Mouse (Mus musculus): Measurements from ENCODE around the gene Ccser1. TPM values are rescaled to one million over a fixed set of nuclear protein-coding genes. Genes with fewer than 3 reads are reported as not detected.
"Not testable (repeated sequence)": the region's sequence is repeated elsewhere in the genome, so short reads cannot be mapped to it uniquely, and the experiment has no call there.

The Ccser1 gene
- total RNA-seq, 4 experiments from 2014 or later = 3.6 to 7.3 (median 4.8) TPM

DNA sequence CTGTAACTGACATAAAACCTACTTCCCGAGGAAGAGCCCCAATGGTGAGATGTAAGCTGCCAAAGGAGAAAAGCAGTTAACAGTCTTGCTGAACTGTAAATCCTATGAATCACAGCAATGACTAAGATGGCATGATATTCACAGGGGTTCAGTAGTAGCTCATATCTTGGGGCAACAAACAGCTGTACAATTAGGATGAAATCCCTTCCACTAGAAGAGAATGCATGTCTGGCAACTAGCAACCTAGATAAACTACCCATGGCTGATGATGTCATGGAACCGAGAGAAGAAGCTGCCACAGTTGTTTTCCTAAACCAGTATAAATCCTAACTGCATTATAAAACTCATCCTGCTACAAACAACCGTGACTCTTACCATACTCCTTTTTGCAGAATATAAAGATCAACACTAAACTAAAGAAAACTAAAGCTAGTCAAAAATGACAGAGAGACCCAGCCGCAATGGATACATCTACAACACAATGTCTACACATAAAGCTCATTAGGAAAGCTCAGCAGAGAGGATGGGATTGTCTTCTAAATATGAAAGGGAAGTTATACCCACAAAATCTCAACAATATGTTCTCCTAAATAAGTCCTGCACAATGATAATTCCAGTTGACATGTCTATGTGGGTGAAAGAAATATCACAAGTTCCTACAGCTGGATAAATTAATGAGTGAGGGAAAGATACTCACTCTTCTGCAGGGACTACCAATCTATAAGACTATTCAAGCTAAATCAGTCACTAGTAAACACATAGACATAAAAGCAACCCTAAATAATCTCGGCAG, 550.2 kb downstream of the Ccser1 start:
- DNase-seq = no peak

DNA sequence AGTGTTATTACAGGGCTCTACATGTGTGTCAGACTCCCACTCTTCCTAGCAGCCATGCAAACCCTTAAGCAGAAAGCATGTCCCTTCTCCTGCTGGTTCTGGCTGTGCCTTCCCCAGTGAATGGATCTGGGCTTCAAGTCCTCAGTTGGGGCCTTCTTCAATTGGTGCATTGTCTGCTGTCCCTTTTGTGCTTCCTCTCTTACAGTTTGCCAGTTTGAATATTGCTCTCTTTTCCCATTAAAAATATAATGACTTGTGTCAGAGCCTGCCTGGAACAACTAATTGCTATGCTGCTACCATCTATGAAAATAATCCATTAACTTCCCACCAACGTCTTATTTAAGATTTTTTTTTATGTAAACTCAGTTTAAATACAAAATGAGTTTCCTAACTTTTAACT, 566.2 kb downstream of the Ccser1 start:
- no peak for DNase-seq

DNA sequence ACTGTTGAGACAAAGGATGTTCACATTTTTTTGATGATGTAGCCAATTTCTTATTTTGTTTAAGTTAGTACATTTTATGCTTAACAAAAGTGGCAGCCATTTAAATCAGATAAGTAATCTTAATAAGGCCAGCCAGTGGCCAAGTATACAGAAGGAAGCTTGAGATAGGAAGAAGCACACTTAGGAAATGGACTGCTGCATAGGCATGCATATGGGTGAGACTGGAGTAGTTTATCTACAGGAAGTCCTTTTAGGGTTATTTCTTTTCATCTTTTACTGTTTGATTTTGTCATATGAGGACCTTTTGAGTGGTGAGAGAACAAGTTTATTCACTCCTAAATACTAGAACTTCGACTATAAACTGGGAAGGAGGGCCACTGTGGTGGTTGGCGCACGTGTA, 582.0 kb downstream of the Ccser1 start:
- no peak for DNase-seq

DNA sequence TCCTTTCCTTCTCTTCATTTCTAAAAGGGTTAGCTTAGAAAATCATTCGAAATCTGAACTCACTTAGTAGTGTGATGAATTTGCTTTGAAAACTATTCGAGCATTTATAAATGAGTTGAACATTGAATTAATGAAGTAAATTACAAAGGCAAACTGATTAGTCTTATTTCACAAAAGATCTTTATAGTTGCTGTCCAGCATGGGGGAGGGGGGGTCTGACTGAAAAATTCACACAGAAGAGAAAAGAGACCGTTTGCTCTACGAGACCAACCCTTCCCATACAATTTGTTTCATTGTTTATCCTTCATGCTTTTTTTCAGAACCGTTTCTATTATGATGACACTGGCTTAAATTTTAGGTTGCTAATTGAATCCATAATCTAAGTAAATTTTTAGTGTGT, 583.3 kb downstream of the Ccser1 start:
- DNase-seq = no peak

DNA sequence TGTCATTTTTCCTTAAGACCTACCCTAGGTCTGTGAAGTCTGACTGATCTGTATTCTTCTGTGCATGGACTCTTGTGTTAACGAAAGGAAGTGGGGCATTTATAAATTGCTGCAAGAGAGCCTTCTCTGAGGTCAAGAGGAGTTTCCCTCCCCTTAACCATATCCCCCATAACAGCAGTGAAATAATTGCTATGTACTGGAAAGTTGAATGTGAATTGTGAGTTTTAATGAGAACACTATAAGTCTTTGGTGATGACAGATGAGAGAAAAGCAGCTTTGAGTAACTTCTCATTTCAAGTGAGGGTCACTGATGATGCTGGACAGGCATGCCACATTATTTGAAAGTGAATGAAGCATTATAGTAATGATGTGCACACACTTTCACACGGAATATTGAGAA, 585.7 kb downstream of the Ccser1 start:
- DNase-seq = no peak

DNA sequence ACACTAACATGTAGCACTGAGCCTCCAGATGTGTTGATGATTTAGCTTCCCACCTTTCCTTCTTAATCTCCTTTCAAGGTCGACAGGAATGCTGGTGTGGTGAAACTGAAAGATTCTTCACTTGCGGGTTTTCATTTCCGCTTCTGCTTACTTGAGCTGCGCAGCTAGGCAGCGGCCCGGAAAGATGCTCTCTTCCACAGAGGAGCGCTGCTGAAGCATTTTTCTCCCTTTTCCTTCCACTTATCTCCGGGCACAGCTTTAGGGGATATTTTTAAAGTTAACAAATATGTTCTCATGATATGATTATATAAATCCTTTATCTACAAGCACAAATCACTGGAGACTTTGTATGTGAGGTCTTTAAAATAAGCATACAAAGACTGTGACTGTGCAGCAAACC, 587.0 kb downstream of the Ccser1 start:
- DNase-seq = no peak

DNA sequence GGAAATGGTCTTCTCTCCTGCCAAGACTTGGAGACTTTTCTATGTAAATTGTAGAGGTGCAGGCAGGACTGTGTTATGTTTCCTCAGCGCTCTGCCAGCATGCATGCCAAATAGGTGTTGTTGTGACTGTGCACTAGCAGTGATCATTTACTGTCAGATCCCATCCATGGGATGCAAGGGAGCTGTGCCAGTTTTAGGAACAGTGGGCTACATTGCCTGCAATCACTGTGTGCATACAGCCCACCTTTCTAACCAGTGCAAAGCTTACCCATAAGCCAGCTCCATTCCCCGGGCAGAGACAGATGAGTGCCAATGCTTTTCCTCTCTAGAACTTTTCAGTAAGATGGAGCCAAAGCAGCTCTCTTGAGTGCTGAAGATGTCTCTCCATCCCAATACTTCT, 606.6 kb downstream of the Ccser1 start:
- no peak for DNase-seq

DNA sequence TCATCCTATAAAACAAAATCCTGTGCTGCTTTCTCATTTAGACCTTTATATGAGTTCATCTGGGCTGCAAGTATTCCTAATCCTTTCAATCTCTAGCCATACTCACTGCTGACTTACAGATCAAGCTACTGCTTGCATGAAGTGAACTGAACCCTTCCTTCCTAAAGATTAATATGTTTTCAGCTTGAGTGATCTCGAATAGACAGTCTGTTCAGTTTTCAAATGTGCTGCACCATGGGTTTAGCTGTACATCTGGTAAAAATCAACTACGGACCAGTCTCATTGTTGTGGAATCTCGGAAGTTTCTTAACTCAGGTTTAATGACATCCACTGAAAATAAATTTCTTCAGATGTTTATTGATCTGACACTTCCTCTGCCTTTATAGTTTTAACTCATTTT, 620.8 kb downstream of the Ccser1 start:
- no peak for DNase-seq

DNA sequence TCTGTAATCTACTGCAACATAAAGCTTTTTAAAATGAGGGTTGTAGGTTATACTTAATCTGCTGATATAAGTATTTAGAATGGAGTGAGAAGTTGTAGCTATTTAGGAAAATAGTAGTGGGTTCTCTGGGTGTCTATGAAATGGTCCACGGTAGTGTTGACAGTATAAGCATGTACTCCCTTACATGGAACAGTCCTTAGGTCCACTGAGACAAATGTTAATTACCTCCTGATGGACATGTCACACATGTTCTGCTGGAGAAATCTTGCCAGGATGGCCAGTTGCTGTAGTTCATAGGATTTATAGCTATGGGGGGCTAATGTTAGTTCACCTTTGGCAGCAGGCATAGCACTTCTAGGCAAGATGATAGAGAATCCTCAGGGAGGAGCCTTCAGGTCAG, 625.4 kb downstream of the Ccser1 start:
- DNase-seq = no peak

DNA sequence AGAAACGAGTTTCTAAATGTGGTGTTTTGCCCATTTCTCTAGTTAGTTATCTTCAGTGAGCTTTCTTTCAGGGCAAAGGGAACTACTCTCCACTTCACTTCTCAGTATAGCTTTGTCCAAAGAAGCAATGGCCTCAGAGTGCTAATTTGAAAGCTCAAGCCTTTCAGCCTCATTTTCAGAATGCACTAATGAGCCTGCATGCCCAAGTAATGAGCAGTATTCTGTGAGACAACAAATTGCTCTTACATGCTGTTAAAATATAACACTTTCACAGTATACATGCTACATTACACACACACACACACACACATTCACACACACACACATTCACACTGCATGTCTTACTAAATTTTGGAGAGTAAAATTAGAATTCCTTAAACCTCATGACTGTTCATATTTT, 637.6 kb downstream of the Ccser1 start:
- DNase-seq = no peak

DNA sequence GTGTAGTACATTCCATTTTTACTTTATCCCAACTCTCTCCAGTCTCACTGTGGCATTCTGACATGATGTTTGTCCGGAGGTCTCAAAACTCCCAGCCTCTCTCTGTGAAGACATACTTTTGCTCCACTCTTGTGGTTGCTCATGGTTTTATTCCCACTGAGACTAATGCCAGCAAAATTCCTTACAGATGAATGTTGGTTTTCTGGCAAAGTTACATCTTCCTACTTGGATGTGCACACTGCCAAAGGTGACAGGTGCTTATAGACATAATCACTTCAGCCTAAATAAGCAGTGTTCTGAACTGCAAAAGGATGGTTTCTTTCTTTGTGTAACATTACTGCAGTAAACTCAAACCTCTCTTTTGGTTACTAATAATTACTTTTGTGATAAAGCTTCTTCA, 696.2 kb downstream of the Ccser1 start:
- no peak for DNase-seq

DNA sequence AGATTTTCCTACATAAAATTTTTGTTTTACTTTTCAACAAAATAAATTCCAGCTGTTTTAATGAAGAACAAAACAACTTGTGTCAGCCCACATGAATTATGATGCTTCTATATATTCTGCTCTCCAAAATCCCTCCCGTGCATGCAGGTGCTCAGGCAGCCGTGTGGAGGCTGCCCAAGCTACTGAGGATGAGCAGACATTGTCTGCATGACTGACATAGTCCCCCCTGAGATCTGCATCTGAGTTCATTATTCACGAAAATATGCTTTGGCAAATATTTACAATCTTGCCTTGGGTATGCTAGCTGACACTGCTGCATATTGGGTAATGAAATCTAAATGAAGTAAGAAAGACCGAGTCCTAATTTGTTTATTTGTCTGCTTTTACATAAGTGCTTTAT, 718.1 kb downstream of the Ccser1 start:
- no peak for DNase-seq

DNA sequence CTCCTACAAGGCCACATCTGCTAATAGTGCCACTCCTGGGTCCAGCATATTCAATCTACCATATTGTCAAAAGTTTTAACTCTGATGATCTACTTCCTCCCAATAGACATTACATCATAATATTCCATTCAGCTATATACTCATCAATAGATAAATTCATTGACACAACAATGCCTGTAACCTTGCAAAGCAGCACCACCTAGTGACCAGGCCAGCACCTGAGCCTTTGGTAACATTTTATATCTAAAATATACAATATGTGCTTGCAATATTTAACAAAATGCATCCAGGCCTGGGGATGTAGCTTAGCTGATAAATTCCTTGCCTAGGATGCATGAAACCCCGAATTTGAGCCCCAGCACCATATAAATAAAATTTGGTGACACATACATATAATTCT, 722.6 kb downstream of the Ccser1 start:
- DNase-seq = no peak

DNA sequence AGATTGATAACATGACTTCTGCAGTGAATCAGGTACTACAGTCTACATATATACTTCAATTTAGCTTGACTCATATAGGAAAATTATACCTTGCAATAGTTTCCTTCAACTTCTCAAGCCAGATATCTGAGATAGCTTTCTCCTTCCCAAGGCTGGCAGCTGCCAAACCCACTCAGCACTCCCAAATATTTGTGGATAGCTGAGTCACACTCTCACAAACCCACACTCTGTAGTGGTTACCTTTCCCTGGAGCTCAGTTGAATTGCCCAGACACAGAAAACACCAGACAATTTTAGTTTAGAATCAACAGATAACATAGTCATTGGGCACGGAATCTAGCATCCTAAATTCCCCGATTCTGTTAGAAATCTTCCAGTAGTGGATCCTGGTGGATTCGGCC, 732.8 kb downstream of the Ccser1 start:
- DNase-seq = no peak

DNA sequence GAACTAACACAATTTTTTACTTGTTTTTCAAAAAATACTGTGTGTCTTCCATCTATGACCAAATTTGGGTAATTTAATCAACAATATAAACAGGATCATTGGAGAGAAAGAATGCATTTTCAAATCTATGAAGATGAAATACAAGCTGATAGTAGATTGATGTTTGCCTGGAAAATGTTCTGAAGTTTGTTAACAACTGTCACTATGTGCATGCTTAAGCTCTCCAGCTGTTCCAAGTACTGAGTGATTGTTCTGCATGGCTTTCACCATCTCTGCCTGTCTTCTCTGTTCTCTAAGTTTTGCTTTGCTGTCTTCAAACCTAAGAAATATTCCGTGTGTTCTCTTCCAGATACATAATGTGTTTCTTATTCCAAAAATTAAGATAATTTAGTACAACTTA, 751.5 kb downstream of the Ccser1 start:
- no peak for DNase-seq

DNA sequence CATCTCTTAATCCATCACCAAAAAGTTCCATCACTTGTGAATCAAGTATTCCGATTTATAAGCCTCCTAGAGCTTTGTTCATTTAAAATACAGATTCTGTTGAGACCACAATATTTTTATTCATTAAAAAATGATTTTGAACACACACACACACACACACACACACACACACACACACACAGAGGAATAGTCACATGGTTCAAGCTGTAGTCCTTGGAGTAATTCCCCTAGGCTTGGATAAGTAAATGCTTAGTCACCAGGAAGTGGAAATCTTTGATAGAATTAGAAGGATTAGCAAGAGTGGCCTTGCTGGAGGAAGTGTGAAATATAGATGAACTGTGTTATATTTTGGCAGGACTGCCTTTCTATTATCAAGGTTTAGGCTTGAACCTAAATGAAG, 756.5 kb downstream of the Ccser1 start:
- DNase-seq = no peak

DNA sequence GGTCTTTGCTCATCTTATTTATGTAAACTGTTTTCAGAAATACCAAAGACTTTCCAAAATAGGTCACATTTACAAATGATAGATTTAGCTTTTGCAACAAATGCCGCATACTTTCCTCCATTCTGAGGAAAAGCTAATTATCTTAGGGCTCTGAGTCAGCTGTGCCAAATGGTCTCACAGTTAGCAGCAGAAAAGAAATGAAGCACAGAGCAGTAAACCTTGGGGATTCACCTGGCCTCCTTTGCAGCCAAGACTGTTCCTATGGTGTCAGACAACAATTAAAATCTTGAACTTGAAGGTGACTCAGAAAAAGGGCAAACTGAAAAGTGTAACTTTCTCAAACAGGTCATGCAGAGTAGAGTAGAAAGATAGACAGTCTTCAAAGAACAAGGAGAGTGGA, 759.1 kb downstream of the Ccser1 start:
- no peak for DNase-seq

DNA sequence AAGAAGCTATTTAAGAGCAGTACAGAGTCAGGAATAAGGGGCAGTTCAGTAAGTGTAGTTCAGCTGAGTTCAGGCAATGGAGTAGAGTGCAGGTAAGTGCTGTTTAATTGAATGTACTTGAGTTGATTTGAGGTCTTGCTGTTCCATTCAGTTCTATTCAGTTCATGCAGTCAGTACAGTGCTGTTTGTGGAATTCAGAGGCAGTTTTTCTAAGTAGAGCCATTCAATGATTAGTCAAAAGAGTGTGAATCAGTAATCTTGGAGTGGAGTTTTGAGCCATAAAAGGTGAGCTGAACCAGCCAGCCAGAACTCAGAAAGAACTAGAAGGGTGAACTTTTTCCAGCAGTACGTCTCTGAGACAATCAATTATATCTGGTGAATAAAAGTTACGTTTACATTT, 773.6 kb downstream of the Ccser1 start:
- no peak for DNase-seq

DNA sequence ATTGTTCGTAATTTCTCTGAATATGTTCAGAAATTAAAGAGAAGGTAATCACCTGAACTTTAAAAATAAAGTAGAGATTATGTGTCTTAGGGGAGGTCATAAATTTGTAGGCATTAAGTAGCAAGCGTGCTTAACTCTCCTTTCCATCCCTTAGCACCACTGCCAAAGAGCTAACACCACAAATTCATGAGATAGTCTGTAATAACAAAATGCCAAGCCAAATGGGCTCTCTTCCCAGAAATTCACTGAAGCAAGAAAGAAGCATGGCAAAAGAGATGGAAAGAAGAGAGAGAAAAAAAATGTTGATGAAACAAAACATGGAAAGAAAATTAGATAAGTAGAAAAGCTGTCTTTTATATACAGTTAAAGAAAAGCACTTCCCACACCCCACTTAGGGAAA, 796.8 kb downstream of the Ccser1 start:
- DNase-seq = no peak

DNA sequence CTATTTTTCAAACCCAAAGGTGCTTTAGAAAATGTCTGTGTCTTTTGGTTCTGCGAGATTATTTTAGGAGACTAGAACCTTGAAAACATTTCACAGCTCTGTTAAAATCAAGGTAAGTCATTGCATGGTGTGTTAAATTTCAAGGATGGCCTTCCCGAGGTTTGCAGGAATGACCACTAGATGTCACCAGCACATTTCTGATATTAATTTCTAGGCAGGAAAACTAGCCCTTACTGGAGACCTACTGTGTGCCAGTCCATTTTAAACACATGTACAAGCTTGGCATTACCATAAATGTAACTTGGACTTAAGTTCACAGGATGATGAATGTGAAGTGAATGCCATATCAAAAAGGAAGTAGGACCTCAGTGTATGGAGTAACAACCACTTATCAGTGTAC, 798.3 kb downstream of the Ccser1 start:
- DNase-seq = no peak

DNA sequence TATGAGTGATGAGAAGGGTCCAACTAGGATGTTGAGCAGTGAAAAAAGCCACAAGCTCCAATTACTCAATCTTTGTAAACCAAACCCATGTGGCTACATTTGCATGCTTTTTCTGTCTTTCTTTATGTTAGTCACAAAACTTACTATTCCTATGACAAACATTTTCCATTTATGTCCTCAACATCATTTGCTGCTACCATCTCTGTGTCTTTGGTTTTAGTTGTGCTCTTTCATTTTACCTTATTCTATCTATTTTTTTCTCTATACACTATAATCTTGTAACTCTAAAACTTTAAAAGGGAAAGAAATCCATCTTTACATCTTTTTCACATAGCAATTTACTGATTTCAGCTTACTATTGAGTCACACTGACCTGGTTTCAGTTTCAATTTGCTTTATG, 834.2 kb downstream of the Ccser1 start:
- DNase-seq = no peak

DNA sequence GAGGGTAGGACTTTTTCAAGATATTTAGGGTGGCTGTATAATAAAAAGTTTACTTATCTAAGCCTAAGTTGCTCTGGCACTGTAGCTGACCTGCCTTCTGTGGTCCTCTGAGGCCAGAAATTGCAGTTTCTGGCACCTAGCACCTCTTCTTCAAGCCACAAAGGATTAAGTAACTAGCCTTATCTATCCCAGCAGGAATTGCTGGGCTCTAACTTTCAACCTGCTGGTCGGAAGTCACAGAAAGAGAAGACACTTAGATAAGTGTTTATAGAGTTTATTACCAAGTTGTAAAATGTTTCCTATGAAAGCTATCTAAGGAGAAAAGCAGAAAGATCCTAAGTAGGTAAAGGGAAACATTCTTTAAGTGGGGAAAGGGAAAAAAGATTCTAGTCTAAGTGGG, 864.3 kb downstream of the Ccser1 start:
- no peak for DNase-seq

DNA sequence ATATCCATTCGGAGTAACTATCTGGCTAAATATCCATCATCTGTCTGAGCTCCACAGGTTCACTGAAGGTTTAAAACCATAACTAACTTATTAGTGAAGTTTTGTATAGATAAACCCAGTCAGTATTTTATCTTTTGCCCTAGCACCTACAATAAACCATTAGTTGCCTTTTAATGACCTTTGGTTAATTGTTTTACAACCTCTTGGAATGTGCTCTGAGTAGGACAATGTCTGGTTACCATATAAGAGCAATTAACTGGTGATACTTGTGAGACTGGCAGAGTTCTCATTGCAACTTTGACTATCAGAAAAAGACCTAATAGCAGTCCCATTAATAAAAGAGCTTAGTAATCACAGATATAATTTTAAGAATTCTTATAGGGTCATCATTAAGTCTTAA, 864.9 kb downstream of the Ccser1 start:
- DNase-seq = not testable (repeated sequence)

DNA sequence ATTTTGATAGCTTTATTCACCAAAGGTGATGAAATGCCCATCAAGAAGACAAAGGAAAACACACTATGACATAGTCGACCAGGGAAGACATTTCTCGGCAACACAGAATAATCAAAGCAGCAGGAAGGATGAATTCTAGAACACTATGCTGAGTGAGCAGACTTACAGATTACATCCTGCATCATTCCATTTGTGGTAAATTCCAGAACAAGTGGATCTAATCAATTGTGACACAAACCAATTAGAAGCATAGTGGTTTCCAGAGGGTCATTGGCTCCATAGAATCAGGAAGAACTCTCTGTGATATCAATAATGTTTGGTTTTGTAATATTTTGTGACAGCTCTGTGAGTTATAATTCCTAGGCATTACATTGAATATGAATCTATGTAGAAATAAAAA, 875.2 kb downstream of the Ccser1 start:
- DNase-seq = no peak

DNA sequence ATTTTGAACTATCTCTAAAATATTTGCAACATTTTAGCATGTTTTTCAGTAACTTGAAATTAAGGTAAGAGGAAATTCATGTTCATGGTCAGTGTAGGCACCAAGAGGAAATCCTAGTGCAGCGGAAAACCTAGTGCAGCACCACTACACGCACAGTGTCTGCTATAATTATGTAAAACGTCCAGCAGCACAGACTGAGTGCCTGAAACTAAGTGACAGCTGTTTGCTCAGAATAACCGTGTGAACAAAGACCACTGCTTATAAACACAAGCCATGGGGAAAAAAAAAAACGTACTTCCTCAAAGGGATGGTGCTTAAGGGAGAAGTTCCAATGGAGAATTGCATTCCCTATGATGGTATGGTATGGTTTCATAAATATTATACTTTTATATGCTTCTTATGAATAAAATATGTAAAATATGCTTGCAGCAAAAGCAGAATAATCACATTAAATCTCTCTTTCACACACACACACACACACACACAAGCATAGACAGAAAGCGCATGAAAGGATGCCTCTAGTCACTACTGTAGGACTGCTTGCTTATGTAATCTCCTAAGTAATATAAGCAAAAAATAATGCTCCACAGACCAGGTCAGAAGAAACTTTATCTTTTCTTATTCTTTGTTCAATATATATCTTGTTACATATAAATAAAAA, 886.4 kb downstream of the Ccser1 start:
- DNase-seq = no peak

All from adrenal gland, adult 8-10 months (tissue).